Mouse (Mus musculus) embryonic facial prominence, embryonic 14.5 days (tissue): ENCODE results near the gene Acsm5. TPM values are rescaled to one million over a fixed set of nuclear protein-coding genes. Genes with fewer than 3 reads are reported as not detected.

Experiments used
- ATAC-seq: fragments of 200-750 bp; cut with Nextera tagmentation; 2 replicates; pipeline ENCODE4 v1.8.0; 2017; ENCODE audit warnings: low read depth, moderate number of reproducible peaks, moderate TSS enrichment
- DNase-seq: peaks from one replicate; pipeline ENCODE4 v3.0.0-alpha.2; 2015; ENCODE audit warnings: low spot score
- H3K27ac ChIP-seq: fragments of 300-500 bp; sonication (generic); replicated peaks from 2 replicates; pipeline ENCODE4 v1.5.1; 2014; ENCODE audit warnings: low read depth, mild to moderate bottlenecking, low read length, moderate library complexity
- H3K27me3 ChIP-seq: fragments of 300-500 bp; sonication (generic); replicated peaks from 2 replicates; pipeline ENCODE4 v1.6.1; 2014; ENCODE audit warnings: low read length; ENCODE audit not compliant: control insufficient read depth, insufficient read depth
- H3K36me3 ChIP-seq: fragments of 300-500 bp; sonication (generic); 2 replicates; pipeline ENCODE4 v1.6.1; 2014; ENCODE audit warnings: low read length, mixed read lengths; ENCODE audit not compliant: control insufficient read depth, insufficient read depth
- H3K4me1 ChIP-seq: fragments of 300-500 bp; sonication (generic); 2 replicates; pipeline ENCODE4 v1.6.1; 2014; ENCODE audit warnings: antibody characterized with exemption, low read length; ENCODE audit not compliant: control insufficient read depth, insufficient read depth
- H3K4me2 ChIP-seq: fragments of 300-500 bp; sonication (generic); 2 replicates; pipeline ENCODE4 v1.6.1; 2014; ENCODE audit warnings: low read depth, mild to moderate bottlenecking, low read length, moderate library complexity, mixed read lengths
- H3K4me3 ChIP-seq: fragments of 300-500 bp; sonication (generic); 2 replicates; pipeline ENCODE4 v1.5.1; 2014; ENCODE audit warnings: low read depth, mild to moderate bottlenecking, low read length
- H3K9ac ChIP-seq: fragments of 300-500 bp; sonication (generic); 2 replicates; pipeline ENCODE4 v1.6.1; 2014; ENCODE audit warnings: low read depth, mild to moderate bottlenecking, low read length, moderate library complexity, mixed read lengths
- H3K9me3 ChIP-seq: fragments of 300-500 bp; sonication (generic); 2 replicates; pipeline ENCODE4 v1.6.1; 2016; ENCODE audit warnings: low read length; ENCODE audit not compliant: control insufficient read depth
- WGBS: fragments of 180-500 bp; shearing (Covaris S2); extraction: QIAGEN DNeasy Blood & Tissue Kit; methylation state at CpG from one replicate; pipeline ENCODE4 v1.1.7; 2014; 5-methylcytosine and 5-hydroxymethylcytosine counted together
- polyA plus RNA-seq: library from polyadenylated mRNA; unstranded; fragments of >200 nt; fragmentation: Nextera tagmentation; extraction: Ambion mirVana; gene quantifications from 2 replicates; pipeline ENCODE4 v1.2.1, GENCODE M21; 2014

Acsm5 gene
- 0.15 and 0.20 TPM in 2 replicates for polyA plus RNA-seq

GRCm38 (mm10) chr7:119519163-119519562 is at the start of gene Acsm5:
Acsm5 (plus strand) TSS chr7:119519463.
- WGBS = 71% methylated on average over 5 of the region's 5 CpGs
- H3K36me3 ChIP-seq = no peaks in the 10 kb centered on the region
- H3K4me1 ChIP-seq = no peaks in the 10 kb centered on the region

DNA sequence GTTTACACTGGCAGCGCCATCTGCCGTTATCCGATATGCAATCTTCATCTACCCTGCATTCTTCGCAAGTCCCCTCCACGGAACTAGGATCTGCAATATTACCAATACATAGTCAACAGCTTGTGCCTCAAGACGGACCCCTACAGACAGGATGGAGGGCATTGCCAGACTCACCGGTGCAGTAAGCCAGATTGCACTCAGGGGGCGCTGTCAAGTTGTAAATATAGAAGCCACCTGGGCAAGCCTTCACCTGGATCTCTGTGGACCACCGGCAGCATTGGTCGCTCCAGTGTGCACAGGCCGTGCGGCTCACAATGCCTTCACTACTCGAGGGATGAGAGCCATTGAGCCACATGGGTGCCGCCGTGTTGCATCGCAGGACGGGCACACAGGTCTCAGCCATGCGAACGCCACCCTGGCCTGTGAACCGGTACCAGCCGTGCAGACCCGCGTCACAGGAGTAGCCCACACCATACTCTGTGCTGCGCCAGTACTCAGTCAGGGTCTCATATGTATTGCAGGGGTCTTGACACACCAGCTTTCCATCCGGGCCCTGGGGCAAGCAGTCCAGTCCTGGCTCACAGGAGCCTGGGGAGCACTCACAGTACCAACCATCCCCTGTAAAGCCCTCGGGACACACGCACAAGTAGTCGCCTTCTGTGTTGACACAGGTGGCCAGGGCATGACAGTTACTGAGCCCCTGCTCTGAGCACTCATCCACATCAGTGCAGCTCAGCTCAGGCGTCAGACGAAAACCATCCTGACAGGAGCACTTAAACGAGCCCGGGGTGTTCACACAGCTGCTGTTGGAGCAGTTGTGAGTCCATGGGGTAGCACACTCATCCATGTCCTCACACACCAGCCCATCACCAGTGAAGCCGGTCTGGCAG is 42.5 kb upstream of the Acsm5 start:
- H3K27me3 ChIP-seq = no peaks in the 10 kb centered on the region
- H3K4me2 ChIP-seq = no peak overlapping the region
- no peaks in the 10 kb centered on the region for H3K36me3 ChIP-seq
- no peak overlapping the region for H3K27ac ChIP-seq
- H3K9ac ChIP-seq = no peak overlapping the region
- H3K9me3 ChIP-seq = no peaks in the 10 kb centered on the region
- ATAC-seq (no peak), DNase-seq (peak; percentile 2)
- no peaks in the 10 kb centered on the region for H3K4me1 ChIP-seq
- no peak overlapping the region for H3K4me3 ChIP-seq
- WGBS = 72% methylated on average over 32 of the region's 33 CpGs

More at GRCm38 (mm10) chr7:119519163-119519562, at the start of gene Acsm5:
- H3K4me2 ChIP-seq = no peak within 1 kb of the TSS
- no peak for DNase-seq
- H3K4me3 ChIP-seq = no peak within 1 kb of the TSS
- no peak within 1 kb of the TSS for H3K9ac ChIP-seq
- H3K9me3 ChIP-seq = no peaks in the 10 kb centered on the region
- no peak for ATAC-seq
- H3K27me3 ChIP-seq = no peaks in the 10 kb centered on the region
- no peak within 1 kb of the TSS for H3K27ac ChIP-seq

DNA sequence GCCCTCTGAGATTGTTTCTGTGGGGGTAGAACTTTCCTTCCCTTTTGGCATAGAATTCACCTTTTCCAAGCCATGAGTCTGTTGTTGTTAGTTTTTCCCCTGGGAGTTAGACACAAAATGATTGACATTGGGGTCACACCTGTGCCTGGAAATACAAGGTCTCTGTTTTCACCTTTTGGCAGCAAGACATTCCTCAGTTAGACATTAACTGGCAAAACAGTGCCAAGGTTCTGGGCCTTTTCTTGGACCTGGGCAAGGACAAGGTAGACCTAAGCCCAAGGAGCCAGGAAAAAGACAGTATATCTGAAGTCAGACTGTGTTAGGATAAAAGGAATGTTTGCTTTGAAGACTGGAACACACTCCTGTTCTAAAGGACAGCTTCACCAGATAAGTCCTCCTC is 40.0 kb upstream of the Acsm5 start, which contains the start of gene Umod:
Gene Umod (minus strand): TSS at position 27 of the 400 bp plus-strand sequence.
- Histone ChIP-seq H3K9me3 (no peaks in the 10 kb centered on the region), H3K27me3 (no peaks in the 10 kb centered on the region), H3K4me3 (no peak within 1 kb of the TSS), H3K4me2 (no peak within 1 kb of the TSS), H3K9ac (no peak within 1 kb of the TSS), H3K36me3 (no peaks in the 10 kb centered on the region), H3K27ac (no peak within 1 kb of the TSS), H3K4me1 (no peaks in the 10 kb centered on the region)
- ATAC-seq = no peak
- no peak for DNase-seq

- no peaks in the 10 kb centered on the region for H3K4me1 ChIP-seq
- 78% methylated on average over 4 of the region's 4 CpGs for WGBS
Measured at GRCm38 (mm10) chr7:119484154-119484553, 35.1 kb upstream of the Acsm5 start.

DNA sequence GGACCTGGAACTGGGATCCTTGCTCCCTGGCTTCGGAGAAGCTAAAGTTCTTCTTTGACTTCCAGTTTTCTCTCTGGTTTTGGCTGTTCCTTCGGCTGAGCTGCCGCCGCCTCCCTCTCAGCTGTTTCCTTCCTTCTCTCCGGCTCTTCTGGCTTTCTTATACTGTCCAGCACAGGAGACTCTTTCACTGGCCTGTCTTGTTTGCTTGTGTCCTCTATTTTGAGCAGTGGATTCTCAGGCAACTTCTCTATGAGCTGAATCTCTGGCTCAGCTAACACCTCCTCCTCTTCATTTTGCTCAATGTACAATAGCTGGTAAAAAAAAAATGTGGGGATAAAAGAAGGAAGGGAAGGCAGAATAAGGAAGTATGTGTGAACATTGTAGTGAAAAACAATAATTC is 32.6 kb upstream of the Acsm5 start:
- H3K27ac ChIP-seq = no peak overlapping the region
- ATAC-seq (no peak), DNase-seq (no peak)
- WGBS = 83% methylated on average over 5 of the region's 5 CpGs
- H3K9ac ChIP-seq = no peak overlapping the region
- H3K4me1 ChIP-seq = no peaks in the 10 kb centered on the region
- no peak overlapping the region for H3K4me3 ChIP-seq
- no peaks in the 10 kb centered on the region for H3K27me3 ChIP-seq
- H3K36me3 ChIP-seq = no peaks in the 10 kb centered on the region
- H3K9me3 ChIP-seq = no peaks in the 10 kb centered on the region
- no peak overlapping the region for H3K4me2 ChIP-seq

More at GRCm38 (mm10) chr7:119484154-119484553, 35.1 kb upstream of the Acsm5 start:
- no peaks in the 10 kb centered on the region for H3K27me3 ChIP-seq
- no peak overlapping the region for H3K27ac ChIP-seq
- H3K36me3 ChIP-seq = no peaks in the 10 kb centered on the region
- ATAC-seq (no peak), DNase-seq (no peak)
- H3K4me3 ChIP-seq = no peak overlapping the region
- H3K4me2 ChIP-seq = no peak overlapping the region
- no peak overlapping the region for H3K9ac ChIP-seq
- H3K9me3 ChIP-seq = no peaks in the 10 kb centered on the region

DNA sequence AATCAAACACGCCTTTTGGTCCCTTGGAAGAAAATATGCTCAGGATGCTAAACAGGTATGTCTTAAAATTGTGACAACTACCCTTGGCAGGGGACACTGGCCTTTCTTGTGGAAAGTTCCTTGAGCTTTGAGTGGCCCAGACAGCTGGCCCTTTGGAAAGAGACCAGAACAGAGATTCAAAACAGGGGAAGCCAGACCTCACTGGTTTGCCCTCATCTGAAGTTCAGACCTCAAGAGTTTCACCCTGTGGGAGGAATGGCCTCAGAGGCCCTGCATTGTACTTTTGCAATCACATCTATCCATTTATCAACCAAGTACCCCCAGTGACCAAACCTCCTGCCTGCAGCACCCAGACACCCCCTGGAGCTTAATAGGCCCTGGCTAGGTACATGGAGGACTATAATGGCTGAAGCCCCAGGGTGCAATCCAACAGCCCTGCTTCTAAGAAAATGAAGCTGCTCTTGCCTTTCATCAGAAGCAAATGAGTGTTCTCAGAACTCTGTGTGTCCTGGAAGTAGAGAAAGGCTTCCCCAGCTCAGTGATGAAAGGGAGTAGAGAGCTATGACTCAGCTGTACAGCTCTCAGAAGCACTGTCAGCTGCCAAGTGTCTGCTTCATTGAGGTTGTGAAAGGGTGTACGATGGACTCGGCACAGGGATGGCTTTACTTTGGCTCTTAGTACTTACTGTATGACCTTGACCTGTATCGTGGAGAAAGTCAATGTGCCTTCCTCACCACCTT is 29.1 kb upstream of the Acsm5 start:
- H3K4me2 ChIP-seq = no peak overlapping the region
- 81% methylated on average over 4 of the region's 4 CpGs for WGBS
- ATAC-seq = no peak

DNA sequence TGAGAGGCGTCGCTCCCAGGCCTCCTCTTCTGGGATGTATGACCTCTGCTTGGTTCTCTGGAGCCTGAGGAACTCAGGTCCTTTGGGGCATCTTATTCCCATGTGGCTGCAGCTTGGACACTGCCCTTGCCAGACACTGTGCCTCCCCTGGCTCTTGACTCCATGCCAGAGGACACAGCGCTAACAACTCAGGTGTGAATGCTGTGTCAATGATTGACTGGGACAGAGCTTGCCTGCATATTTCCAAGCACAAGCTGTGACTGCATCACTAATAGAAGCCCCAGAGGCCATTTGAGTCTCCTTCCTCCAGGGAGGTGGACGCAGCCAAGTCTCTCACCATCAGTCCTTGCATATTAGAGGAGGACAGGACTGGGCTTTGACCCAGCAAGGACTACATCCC is 8.1 kb upstream of the Acsm5 start:
- Histone ChIP-seq H3K27ac (no peak overlapping the region), H3K9ac (no peak overlapping the region), H3K4me3 (no peak overlapping the region), H3K36me3 (no peaks in the 10 kb centered on the region), H3K9me3 (no peaks in the 10 kb centered on the region), H3K4me1 (no peaks in the 10 kb centered on the region), H3K4me2 (no peak overlapping the region), H3K27me3 (no peaks in the 10 kb centered on the region)
- DNase-seq (no peak), ATAC-seq (no peak)
- WGBS = 93% methylated on average over 4 of the region's 4 CpGs

More for the DNA sequence above, 29.1 kb upstream of the Acsm5 start:
- no peaks in the 10 kb centered on the region for H3K36me3 ChIP-seq
- DNase-seq = no peak
- H3K4me1 ChIP-seq = no peaks in the 10 kb centered on the region
- no peak overlapping the region for H3K27ac ChIP-seq
- H3K4me3 ChIP-seq = no peak overlapping the region
- H3K9ac ChIP-seq = no peak overlapping the region
- no peaks in the 10 kb centered on the region for H3K27me3 ChIP-seq
- no peaks in the 10 kb centered on the region for H3K9me3 ChIP-seq

DNA sequence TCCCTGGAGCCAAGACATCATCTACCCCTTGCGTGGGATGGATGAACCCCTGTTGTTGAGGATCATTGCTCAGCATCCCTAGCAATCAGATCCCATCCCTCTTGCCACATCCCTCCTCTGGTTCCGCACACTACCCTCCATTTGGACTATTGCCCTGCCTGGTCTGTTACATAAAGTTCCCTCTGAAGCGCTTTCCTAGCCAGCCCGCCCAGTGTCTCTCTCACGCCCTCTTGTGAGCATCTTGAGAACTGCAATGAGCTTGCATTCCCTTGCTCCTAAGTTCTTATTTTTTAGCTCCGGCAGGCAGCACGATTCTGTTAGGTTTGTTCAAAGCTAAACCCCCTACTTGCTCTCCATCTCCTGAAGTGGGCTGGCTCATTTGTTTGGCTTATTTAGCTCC is 6.2 kb upstream of the Acsm5 start:
- DNase-seq (peak; percentile 4), ATAC-seq (no peak)
- 28% methylated on average over 7 of the region's 7 CpGs for WGBS
- no peak overlapping the region for H3K4me2 ChIP-seq
- no peaks in the 10 kb centered on the region for H3K9me3 ChIP-seq
- H3K9ac ChIP-seq = no peak overlapping the region
- H3K4me3 ChIP-seq = no peak overlapping the region
- H3K27me3 ChIP-seq = no peaks in the 10 kb centered on the region
- no peaks in the 10 kb centered on the region for H3K36me3 ChIP-seq
- H3K27ac ChIP-seq = no peak overlapping the region
- H3K4me1 ChIP-seq = no peaks in the 10 kb centered on the region
